Mouse (Mus musculus) midbrain, postnatal 0 days (tissue): ENCODE results near the gene 1700029F12Rik. TPM values are rescaled to one million over a fixed set of nuclear protein-coding genes. Genes with fewer than 3 reads are reported as not detected.

Experiments
- ATAC-seq: fragments of 200-750 bp; cut with Nextera tagmentation; 2 replicates; pipeline ENCODE4 v1.8.0; 2017; ENCODE audit warnings: moderate number of reproducible peaks, mild to moderate bottlenecking, moderate TSS enrichment, moderate library complexity; ENCODE audit not compliant: low FRiP score
- DNase-seq: peaks from one replicate; pipeline ENCODE4 v3.0.0-alpha.2; 2015; ENCODE audit warnings: low spot score
- H3K27ac ChIP-seq: fragments of 300-500 bp; sonication (generic); 2 replicates; pipeline ENCODE4 v1.5.1; 2014; ENCODE audit warnings: low read depth, mild to moderate bottlenecking, low read length, mixed read lengths
- H3K27me3 ChIP-seq: fragments of 300-500 bp; sonication (generic); 2 replicates; pipeline ENCODE4 v1.6.1; 2014; ENCODE audit warnings: low read length, control low read depth, mixed read lengths; ENCODE audit not compliant: insufficient read depth
- H3K36me3 ChIP-seq: fragments of 300-500 bp; sonication (generic); 2 replicates; pipeline ENCODE4 v1.6.1; 2014; ENCODE audit warnings: low read length, control low read depth, mixed read lengths; ENCODE audit not compliant: insufficient read depth
- H3K4me1 ChIP-seq: fragments of 300-500 bp; sonication (generic); 2 replicates; pipeline ENCODE4 v1.6.1; 2014; ENCODE audit warnings: mild to moderate bottlenecking, control low read depth, antibody characterized with exemption, low read length, mixed read lengths; ENCODE audit not compliant: insufficient read depth
- H3K4me2 ChIP-seq: fragments of 300-500 bp; sonication (generic); 2 replicates; pipeline ENCODE4 v1.6.1; 2014; ENCODE audit warnings: low read depth, mild to moderate bottlenecking, low read length, mixed read lengths; ENCODE audit not compliant: poor library complexity, severe bottlenecking
- H3K4me3 ChIP-seq: fragments of 300-500 bp; sonication (generic); 2 replicates; pipeline ENCODE4 v1.5.1; 2014; ENCODE audit warnings: low read depth, mild to moderate bottlenecking, low read length, moderate library complexity
- H3K9ac ChIP-seq: fragments of 300-500 bp; sonication (generic); replicated peaks from 2 replicates; pipeline ENCODE4 v1.6.1; 2014; ENCODE audit warnings: mild to moderate bottlenecking, low read length, moderate library complexity, mixed read lengths; ENCODE audit not compliant: poor library complexity, severe bottlenecking
- H3K9me3 ChIP-seq: fragments of 300-500 bp; sonication (generic); 2 replicates; pipeline ENCODE4 v1.6.1; 2016; ENCODE audit warnings: low read length, control low read depth
- CTCF ChIP-seq: IDR thresholded peaks from 2 replicates; pipeline ENCODE4 v1.5.1; 2016; ENCODE audit warnings: antibody characterized with exemption, mild to moderate bottlenecking
- WGBS: fragments of 180-500 bp; shearing (Covaris S2); extraction: QIAGEN DNeasy Blood & Tissue Kit; methylation state at CpG from one replicate; pipeline ENCODE4 v1.1.7; 2014; 5-methylcytosine and 5-hydroxymethylcytosine counted together
- polyA plus RNA-seq: library from polyadenylated mRNA; unstranded; fragments of >200 nt; fragmentation: Nextera tagmentation; extraction: Ambion mirVana; gene quantifications from 2 replicates; pipeline ENCODE4 v1.2.1, GENCODE M21; 2015
- total RNA-seq: library from RNA; depleted of rRNA; stranded (reverse); fragments of >200 nt; gene quantifications from 2 replicates; pipeline ENCODE4 v1.2.3, GENCODE M21; 2014; rRNA removed

1700029F12Rik gene
- total and polyA plus RNA-seq, 2 experiments from 2014 or later = not detected

DNA sequence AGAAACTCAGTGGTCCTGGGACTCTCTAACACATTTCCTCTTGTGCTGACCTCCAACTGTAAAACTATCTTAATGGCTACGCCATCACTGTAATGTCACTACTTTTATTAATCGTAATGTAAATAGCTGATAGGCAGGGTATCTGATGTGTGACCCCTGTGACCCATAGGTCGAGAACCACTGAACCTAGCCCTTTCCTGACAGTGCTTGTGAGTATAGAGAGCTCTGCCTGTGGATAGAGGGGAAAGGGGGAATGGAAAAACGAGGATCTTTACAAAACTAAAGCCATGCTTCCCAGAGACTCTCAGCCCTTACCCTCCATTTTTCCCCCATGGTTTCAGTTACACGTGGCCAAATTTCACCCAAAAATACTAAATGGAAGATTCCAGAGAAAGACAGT, 49.5 kb downstream of the 1700029F12Rik start:
- Histone ChIP-seq H3K9ac (no peak overlapping the region), H3K4me1 (no peaks in the 10 kb centered on the region), H3K9me3 (no peaks in the 10 kb centered on the region), H3K27ac (no peak overlapping the region), H3K27me3 (no peaks in the 10 kb centered on the region), H3K36me3 (no peaks in the 10 kb centered on the region), H3K4me2 (no peak overlapping the region), H3K4me3 (no peak overlapping the region)
- ATAC-seq = no peak
- 77% methylated on average over 5 of the region's 5 CpGs for WGBS
- no peak for DNase-seq
- no peak for TF ChIP-seq CTCF

DNA sequence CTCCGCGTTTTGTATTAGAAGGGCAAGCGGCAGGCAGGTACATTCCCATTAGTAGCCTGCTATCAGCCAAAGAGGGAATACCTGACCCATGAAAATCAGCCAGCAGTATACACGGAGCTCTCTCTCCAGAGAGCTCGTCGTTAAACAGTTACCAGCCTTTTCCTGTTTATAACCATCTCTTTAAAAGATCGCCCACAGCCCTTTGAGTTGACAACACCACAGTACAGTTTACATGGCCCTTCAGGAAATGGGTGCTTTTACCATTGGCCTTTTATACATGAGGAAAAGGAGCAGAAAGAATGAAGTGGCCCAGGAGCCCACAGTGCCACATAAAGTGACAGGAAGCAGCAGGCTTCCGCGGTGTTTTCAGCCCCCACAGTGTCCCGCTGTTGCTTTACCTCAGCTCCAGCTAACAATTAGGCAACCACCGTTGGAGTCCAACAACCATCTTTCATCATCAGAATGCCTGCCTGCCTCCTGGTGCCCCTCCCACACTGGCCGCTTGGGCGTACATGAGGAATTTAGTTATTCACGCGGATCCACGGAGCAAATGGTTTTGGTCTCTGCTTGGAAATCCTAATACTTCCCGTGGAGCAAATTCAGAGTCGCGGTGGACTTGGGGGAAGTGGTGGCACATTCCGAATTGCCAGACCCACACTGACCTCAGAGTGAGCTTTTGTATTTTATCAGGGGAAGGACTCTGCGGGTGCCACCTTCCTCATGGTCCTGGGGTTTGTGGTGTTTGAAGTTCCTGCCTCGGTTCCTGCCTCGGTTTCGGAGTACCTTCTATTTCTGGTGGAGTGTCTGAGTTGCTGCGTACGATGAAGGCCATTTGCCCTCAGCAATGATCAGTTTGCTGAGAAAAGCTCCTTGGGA, 50.7 kb downstream of the 1700029F12Rik start:
- no peak for TF ChIP-seq CTCF
- Histone ChIP-seq H3K9ac (no peak overlapping the region), H3K36me3 (no peaks in the 10 kb centered on the region), H3K4me3 (no peak overlapping the region), H3K9me3 (no peaks in the 10 kb centered on the region), H3K27me3 (no peaks in the 10 kb centered on the region), H3K27ac (no peak overlapping the region), H3K4me1 (no peaks in the 10 kb centered on the region), H3K4me2 (no peak overlapping the region)
- WGBS = 58% methylated on average over 26 of the region's 26 CpGs
- no peak for DNase-seq
- ATAC-seq = no peak

DNA sequence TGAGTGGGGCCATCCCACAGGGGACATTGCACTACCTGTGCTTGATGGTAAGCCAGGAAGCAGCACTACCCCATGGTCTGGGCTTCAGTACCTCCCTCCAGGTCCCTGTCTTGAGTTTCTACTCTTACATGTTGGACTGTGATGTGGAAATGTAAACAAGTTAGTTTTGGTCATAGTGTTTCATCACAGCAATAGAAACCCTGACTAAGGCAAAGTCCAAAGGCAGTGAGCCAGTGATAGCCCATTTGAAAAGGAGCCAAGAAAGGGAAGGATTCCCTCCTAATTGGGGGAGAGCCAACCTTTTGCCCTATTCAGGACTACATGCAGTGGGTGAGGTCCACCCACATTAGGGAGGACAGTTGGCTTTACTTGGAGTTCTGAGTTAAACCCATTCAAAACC, 53.6 kb downstream of the 1700029F12Rik start:
- H3K4me1 ChIP-seq = no peaks in the 10 kb centered on the region
- no peak for TF ChIP-seq CTCF
- ATAC-seq = no peak
- DNase-seq = no peak
- H3K4me2 ChIP-seq = no peak overlapping the region
- no peak overlapping the region for H3K27ac ChIP-seq
- no peaks in the 10 kb centered on the region for H3K9me3 ChIP-seq
- no peaks in the 10 kb centered on the region for H3K27me3 ChIP-seq
- no peak overlapping the region for H3K9ac ChIP-seq
- H3K36me3 ChIP-seq = no peaks in the 10 kb centered on the region
- H3K4me3 ChIP-seq = no peak overlapping the region

DNA sequence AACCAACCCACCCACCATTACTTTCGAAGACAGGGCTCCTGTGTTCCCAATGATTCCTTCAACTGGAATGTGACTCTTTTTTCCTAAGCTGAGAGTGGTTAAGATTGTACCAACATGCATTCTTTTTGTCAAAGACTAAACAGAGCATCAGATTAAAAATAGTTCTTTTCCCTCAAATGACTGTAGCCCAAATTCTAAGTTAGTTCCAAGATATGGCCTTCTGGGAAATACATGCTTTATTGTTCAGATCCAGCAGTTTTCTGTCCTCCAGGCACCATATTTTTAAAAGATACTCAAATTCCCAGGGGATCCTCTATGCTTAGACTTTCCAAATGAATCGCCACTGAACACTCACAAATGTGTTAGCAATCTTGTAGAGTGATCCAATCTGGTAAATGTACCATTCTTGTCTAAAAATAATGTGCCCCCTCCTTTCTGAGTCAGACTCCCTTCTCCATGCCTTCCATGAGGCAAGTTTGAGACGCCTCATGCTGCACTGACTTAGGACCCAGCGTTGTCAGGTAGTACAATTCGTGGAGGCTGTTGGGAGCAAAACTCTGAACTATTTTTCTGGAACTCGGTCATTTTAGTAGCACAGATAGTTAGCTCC, 57.1 kb downstream of the 1700029F12Rik start:
- WGBS = 86% methylated on average over 6 of the region's 6 CpGs
- Histone ChIP-seq H3K36me3 (no peaks in the 10 kb centered on the region), H3K4me3 (no peak overlapping the region), H3K27me3 (no peaks in the 10 kb centered on the region), H3K9me3 (no peaks in the 10 kb centered on the region), H3K9ac (no peak overlapping the region), H3K4me2 (no peak overlapping the region), H3K27ac (no peak overlapping the region), H3K4me1 (no peaks in the 10 kb centered on the region)
- no peak for TF ChIP-seq CTCF
- ATAC-seq (no peak), DNase-seq (no peak)

DNA sequence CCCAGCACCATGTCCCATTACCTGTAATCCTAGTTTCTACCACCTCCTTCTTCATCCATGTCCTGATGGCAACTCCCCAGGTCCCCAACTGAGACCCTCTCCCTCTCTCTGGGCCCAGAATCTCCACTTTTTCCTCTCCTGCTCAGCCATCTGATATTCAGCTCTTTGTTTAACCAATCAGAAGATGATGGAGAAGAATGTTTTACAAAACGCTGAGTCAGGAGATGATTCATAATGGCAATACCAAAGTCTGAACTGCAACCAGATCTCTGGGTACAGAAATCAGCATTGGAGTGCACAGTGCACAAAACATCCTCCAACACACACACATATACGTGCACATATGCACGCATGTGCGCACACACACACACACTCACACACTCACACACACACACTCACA, 60.8 kb downstream of the 1700029F12Rik start:
- no peaks in the 10 kb centered on the region for H3K27me3 ChIP-seq
- no peak overlapping the region for H3K4me3 ChIP-seq
- ATAC-seq = no peak
- H3K4me2 ChIP-seq = no peak overlapping the region
- DNase-seq = no peak
- no peaks in the 10 kb centered on the region for H3K9me3 ChIP-seq
- WGBS = 95% methylated on average over 4 of the region's 4 CpGs
- no peaks in the 10 kb centered on the region for H3K4me1 ChIP-seq
- no peak overlapping the region for H3K27ac ChIP-seq
- no peak for TF ChIP-seq CTCF
- H3K36me3 ChIP-seq = no peaks in the 10 kb centered on the region
- H3K9ac ChIP-seq = no peak overlapping the region

Other genes with a start within 250 kb of the 1700029F12Rik start
- 0.47 and 0.93 TPM in 2 replicates for gene Gcnt4, start 109.7 kb downstream of the 1700029F12Rik start, total RNA-seq
- gene Gcnt4, start 109.7 kb downstream of the 1700029F12Rik start, polyA plus RNA-seq = 0.22 and 0.26 TPM in 2 replicates
- 46.4 and 48.8 TPM in 2 replicates for gene Fam169a, start 32.9 kb upstream of the 1700029F12Rik start, total RNA-seq
- 28.8 and 29.9 TPM in 2 replicates for gene Fam169a, start 32.9 kb upstream of the 1700029F12Rik start, polyA plus RNA-seq
- not detected in 2 replicates for gene Gm6169, start 64.9 kb upstream of the 1700029F12Rik start, total RNA-seq
- gene Gm6169, start 64.9 kb upstream of the 1700029F12Rik start, polyA plus RNA-seq = 0.58 and 0.89 TPM in 2 replicates
- gene Gfm2, start 103.6 kb upstream of the 1700029F12Rik start, total RNA-seq = 23.1 and 31.4 TPM in 2 replicates
- gene Gfm2, start 103.6 kb upstream of the 1700029F12Rik start, polyA plus RNA-seq = 21.5 and 24.1 TPM in 2 replicates
- gene Nsa2, start 103.6 kb upstream of the 1700029F12Rik start, total RNA-seq = 24.1 and 32.0 TPM in 2 replicates
- 35.6 and 40.2 TPM in 2 replicates for gene Nsa2, start 103.6 kb upstream of the 1700029F12Rik start, polyA plus RNA-seq
- gene Hexb, start 164.0 kb upstream of the 1700029F12Rik start, total RNA-seq = 55.1 and 70.5 TPM in 2 replicates
- 57.7 and 59.7 TPM in 2 replicates for gene Hexb, start 164.0 kb upstream of the 1700029F12Rik start, polyA plus RNA-seq
- gene Enc1, start 206.7 kb upstream of the 1700029F12Rik start, total RNA-seq = 326 and 348 TPM in 2 replicates
- 54.0 and 54.2 TPM in 2 replicates for gene Enc1, start 206.7 kb upstream of the 1700029F12Rik start, polyA plus RNA-seq